ENCODE assay signal across 12 mouse cellular contexts in the genomic region with DNA sequence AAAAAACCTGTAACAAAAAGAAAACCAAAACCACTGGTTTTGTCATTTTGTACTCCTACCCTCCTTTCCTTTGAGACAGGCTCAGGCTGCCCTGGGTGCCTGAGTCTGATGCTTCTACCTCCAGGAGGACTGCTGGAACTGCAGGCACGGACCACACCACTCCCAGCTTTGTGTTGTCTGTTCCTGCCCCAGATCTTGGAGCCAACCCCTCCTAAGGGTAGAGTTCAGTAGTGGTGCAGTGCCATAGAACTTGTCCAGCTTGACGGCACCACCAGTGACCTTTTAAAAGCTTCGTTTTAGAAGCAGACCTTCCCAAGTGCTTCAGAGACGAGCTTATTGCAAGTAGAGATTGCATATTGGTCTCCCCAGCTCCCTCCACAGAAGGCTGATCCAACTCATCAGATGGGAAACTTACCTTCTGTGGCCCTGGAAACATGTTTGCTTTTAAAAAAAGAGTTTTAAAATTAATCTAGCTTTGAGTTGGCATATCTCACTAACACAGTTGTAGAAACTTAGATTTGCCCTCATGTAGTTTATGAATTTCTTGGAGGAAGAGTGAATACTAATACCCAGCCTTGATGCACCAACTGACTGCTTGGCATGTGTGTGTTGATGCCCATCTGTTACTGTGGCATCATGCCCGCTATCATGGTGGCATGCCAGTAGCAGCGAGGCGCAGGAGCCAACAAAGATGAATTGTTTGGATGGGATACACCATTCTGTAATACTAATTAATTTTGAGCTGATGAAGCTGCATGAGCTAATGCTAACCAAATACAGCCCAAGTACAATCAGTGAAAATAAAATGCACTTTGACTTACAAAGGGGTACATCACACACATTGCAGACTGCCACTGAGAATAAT. TPM values are rescaled to one million over a fixed set of nuclear protein-coding genes. Genes with fewer than 3 reads are reported as not detected.
DNase-seq lines count a peak whose midpoint lies in the region; ATAC-seq and TF ChIP-seq lines count a peak whose summit lies in the region.
"Had no signal": no experiment of that assay in that cellular context is flagged by ENCODE, and none has a peak within 500 bp of the region (broad histone marks: within the 10 kb centered on the region; RNA-seq: fewer than 3 reads in every experiment).

No protein-coding gene starts in this region.

- peak; percentile 35 for DNase-seq in liver, adult 2 months (ENCODE audit: extremely low read depth, low read depth, low spot score)
- DNase-seq in liver, embryonic 11.5 days (ENCODE audit: low spot score), result no peak
- DNase-seq in cerebellum, postnatal 36 days, result peak; percentile 95 to 99
- peak; percentile 90 to 92 for DNase-seq in layer of hippocampus, postnatal 36 days
- peak; percentile 43 for DNase-seq in right cerebral cortex, postnatal 25 days
- DNase-seq in spleen, adult 18-20 months, result no peak
- no peak for DNase-seq in stomach, postnatal 0 days (ENCODE audit: low spot score)
- DNase-seq: gastrocnemius, postnatal 25 days had no signal

- no peaks in the 10 kb centered on the region for H3K9me3 ChIP-seq in liver, embryonic 11.5 days (ENCODE audit: control insufficient read depth, low read length)
- H3K9me3 ChIP-seq in stomach, postnatal 0 days (ENCODE audit: control insufficient read depth, low read length), result no peaks in the 10 kb centered on the region
- H3K9me3 ChIP-seq: limb, embryonic 15.5 days; midbrain, embryonic 12.5 days had no signal

- H3K4me1 ChIP-seq in liver, adult 2 months (ENCODE audit: control insufficient read depth, insufficient read depth, low read length), result peaks cover 7% of the 10 kb centered on the region
- H3K4me1 ChIP-seq in liver, embryonic 11.5 days (replicated peaks; ENCODE audit: control insufficient read depth, insufficient read depth, low read length), result peaks cover 7% of the 10 kb centered on the region; the same call in 1 of the 2 replicates
- H3K4me1 ChIP-seq in stomach, postnatal 0 days (replicated peaks; ENCODE audit: control insufficient read depth, insufficient read depth), result no peaks in the 10 kb centered on the region

- H3K27me3 ChIP-seq in liver, adult 2 months (ENCODE audit: control insufficient read depth, insufficient read depth, low read length), result no peaks in the 10 kb centered on the region
- H3K27me3 ChIP-seq in liver, embryonic 11.5 days (replicated peaks; ENCODE audit: control insufficient read depth, insufficient read depth, low read length), result no peaks in the 10 kb centered on the region
- no peaks in the 10 kb centered on the region for H3K27me3 ChIP-seq in stomach, postnatal 0 days (ENCODE audit: control insufficient read depth, insufficient read depth, low read length)
- H3K27me3 ChIP-seq: CH12.LX; limb, embryonic 15.5 days; midbrain, embryonic 12.5 days had no signal

- H3K9ac ChIP-seq in liver, adult 2 months (ENCODE audit: low read depth, low read length), result no peak overlapping the region
- no peak overlapping the region for H3K9ac ChIP-seq in liver, embryonic 11.5 days (ENCODE audit: low read depth, low read length)
- H3K9ac ChIP-seq in stomach, postnatal 0 days (ENCODE audit: low read length), result no peak overlapping the region
- H3K9ac ChIP-seq: limb, embryonic 15.5 days; midbrain, embryonic 12.5 days had no signal

- H3K4me3 ChIP-seq in liver, adult 2 months (ENCODE audit: insufficient read depth, low read depth, low read length), result no peak overlapping the region
- no peak overlapping the region for H3K4me3 ChIP-seq in liver, embryonic 11.5 days (ENCODE audit: low read depth, low read length)
- no peak overlapping the region for H3K4me3 ChIP-seq in stomach, postnatal 0 days (ENCODE audit: low read depth, low read length)
- H3K4me3 ChIP-seq: limb, embryonic 15.5 days; midbrain, embryonic 12.5 days had no signal

- H3K27ac ChIP-seq in liver, adult 2 months (replicated peaks; ENCODE audit: insufficient read depth, low read depth, low read length), result no peak overlapping the region
- no peak overlapping the region for H3K27ac ChIP-seq in liver, embryonic 11.5 days (ENCODE audit: low read depth, low read length)
- H3K27ac ChIP-seq in stomach, postnatal 0 days (replicated peaks), result no peak overlapping the region
- H3K27ac ChIP-seq: limb, embryonic 15.5 days; midbrain, embryonic 12.5 days had no signal

- no peak overlapping the region for H3K4me2 ChIP-seq in liver, embryonic 11.5 days
- H3K4me2 ChIP-seq in stomach, postnatal 0 days (replicated peaks; ENCODE audit: low read depth), result no peak overlapping the region
- H3K4me2 ChIP-seq: limb, embryonic 15.5 days; midbrain, embryonic 12.5 days had no signal

- no peak for TF ChIP-seq CTCF in liver, adult 2 months (IDR thresholded peaks at IDR 0.05; ENCODE audit: low read depth, low read length)
- TF ChIP-seq CTCF in stomach, postnatal 0 days (IDR thresholded peaks at IDR 0.05; ENCODE audit: low read depth), result no peak

- no peaks in the 10 kb centered on the region; the same call in 1 of the 2 replicates for H3K36me3 ChIP-seq in liver, adult 2 months (ENCODE audit: control insufficient read depth, insufficient read depth, low read length)
- peaks cover 4% of the 10 kb centered on the region; the same call in 1 of the 2 replicates for H3K36me3 ChIP-seq in liver, embryonic 11.5 days (ENCODE audit: control insufficient read depth, insufficient read depth, low read length)
- no peaks in the 10 kb centered on the region for H3K36me3 ChIP-seq in stomach, postnatal 0 days (ENCODE audit: control insufficient read depth, insufficient read depth, low read length)

- 65% methylated on average over 7 of the region's 7 CpGs for WGBS in liver, adult 2 months
- 85% methylated on average over 7 of the region's 7 CpGs for WGBS in liver, embryonic 11.5 days
- WGBS in stomach, postnatal 0 days, result 71% methylated on average over 7 of the region's 7 CpGs

- peaks cover 36% of the 10 kb centered on the region for H3K79me2 ChIP-seq in liver, adult 2 months (ENCODE audit: control insufficient read depth, insufficient read depth, low read length)

- no peak for ATAC-seq in liver, embryonic 11.5 days (replicated peaks; ENCODE audit: low FRiP score)
- no peak for ATAC-seq in inflammation-experienced regulatory T-cells, adult 6 months
- no peak for ATAC-seq in stomach, postnatal 0 days (ENCODE audit: low FRiP score, low TSS enrichment)

- TF ChIP-seq POLR2A in liver, adult 2 months (IDR thresholded peaks at IDR 0.05; ENCODE audit: extremely low read depth, insufficient read depth, low read length), result no peak

- no peak for TF ChIP-seq EP300 in stomach, postnatal 0 days (optimal IDR thresholded peaks at IDR 0.05)

RNA-seq across cellular contexts. Expression of a gene that starts 17.0 kb away (rescaled TPM):
- total RNA-seq in liver, adult 2 months (2014; rRNA removed), result 27.9 and 28.3 TPM in 2 replicates
- 17.8 and 21.1 TPM in 2 replicates for polyA plus RNA-seq in liver, adult 2 months (2012; rRNA removed)
- 41.3 and 41.4 TPM in 2 replicates for polyA plus RNA-seq in liver, embryonic 11.5 days (2014; fragmentation: Nextera tagmentation; extraction: Ambion mirVana)
- 10 to 100 TPM; 57.0 to 61.9 TPM for total RNA-seq in layer of hippocampus, postnatal 36 days (2021)
- 10 to 100 TPM; 36.2 to 40.6 (median 39.9) TPM for polyA plus RNA-seq in inflammation-experienced regulatory T-cells, adult 6 months (2017; shearing (Covaris generic))
- polyA plus RNA-seq in stomach, postnatal 0 days (2015; fragmentation: Nextera tagmentation; extraction: Ambion mirVana), result 29.5 and 30.3 TPM in 2 replicates

Comparison
In these comparisons a context has a peak if more than half of its experiments do, and no peak if none do; other contexts are left out.
1. DNase-seq: peak in liver, adult 2 months (single experiment), cerebellum, postnatal 36 days (2 of 2), layer of hippocampus, postnatal 36 days (2 of 2) and right cerebral cortex, postnatal 25 days (single experiment); none in liver, embryonic 11.5 days (single experiment), spleen, adult 18-20 months (0 of 2) and stomach, postnatal 0 days (single experiment).